Mouse (Mus musculus) spleen, postnatal 14 days (tissue): ENCODE measurements around the gene Arhgap11a.

ENCODE experiments used
- DNase-seq, 2 experiments: peaks; one replicate each; pipeline ENCODE4 v3.0.0; 2021 to 2022; ENCODE audit warnings: low spot score in 2 of 2

Arhgap11a gene

DNA sequence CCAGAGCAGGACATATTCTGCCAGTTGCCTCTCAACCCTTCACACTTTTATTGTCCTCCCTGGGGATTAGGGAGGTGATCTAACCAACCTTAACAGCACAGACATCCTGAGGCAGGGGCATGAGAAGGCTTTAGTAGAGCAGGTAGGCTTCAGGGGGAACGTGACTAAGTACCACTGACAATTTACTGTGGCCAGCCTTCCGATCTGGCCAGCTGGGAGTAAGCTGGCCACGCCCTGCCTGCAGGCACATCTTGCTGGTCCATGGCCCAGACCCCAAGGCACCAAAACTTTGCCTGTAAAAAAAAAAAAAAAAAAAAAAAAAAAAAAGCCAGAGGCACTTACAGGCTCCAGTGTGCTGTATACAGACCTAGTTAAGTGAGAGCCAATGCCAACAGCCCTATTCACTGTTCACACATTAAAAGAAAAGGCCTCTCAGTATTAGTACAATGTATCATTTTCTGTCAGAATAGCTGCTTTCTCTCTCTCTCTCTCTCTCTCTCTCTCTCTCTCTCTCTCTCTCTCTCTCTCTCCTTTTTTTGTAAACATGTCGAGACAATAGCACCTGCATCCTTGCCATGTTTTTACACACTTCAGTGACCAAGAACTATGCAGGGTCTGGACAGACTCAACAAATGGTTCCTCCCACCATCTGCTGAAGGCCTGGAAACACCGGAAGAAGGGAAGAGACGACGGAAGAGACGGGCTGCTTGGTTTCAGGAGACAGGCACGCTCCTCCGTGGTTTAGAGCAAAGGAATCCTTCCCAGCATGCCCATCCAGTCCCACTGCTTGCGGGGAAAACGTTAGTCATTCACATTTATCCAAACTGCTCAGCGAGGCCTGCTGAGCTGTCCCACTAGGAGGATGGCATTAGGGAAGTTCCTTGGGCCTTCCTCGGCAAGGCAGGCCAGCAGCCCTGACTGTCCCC is 30.5 kb downstream of the Arhgap11a start:
- DNase-seq = no peak

DNA sequence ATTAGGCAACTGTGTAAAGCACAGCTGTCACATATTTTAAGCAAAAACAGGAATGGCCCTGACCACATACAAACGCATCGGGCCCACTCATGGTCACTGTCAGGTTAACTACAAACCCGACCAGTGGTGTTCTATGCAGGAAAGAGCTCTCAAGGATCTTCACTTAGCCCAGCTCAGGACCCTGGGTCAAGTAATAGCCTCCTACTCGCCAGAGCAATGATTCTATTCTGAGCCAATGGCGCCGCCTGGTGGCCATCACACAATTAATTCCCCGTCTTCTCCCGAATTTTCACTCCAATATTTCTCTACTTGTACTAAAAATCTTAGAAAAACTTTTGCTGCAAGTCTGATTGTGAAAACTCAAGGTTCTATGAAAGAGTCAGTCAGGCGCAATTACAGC is 40.8 kb downstream of the Arhgap11a start:
- peak in 1 of 2 experiments; percentile 23 for DNase-seq

DNA sequence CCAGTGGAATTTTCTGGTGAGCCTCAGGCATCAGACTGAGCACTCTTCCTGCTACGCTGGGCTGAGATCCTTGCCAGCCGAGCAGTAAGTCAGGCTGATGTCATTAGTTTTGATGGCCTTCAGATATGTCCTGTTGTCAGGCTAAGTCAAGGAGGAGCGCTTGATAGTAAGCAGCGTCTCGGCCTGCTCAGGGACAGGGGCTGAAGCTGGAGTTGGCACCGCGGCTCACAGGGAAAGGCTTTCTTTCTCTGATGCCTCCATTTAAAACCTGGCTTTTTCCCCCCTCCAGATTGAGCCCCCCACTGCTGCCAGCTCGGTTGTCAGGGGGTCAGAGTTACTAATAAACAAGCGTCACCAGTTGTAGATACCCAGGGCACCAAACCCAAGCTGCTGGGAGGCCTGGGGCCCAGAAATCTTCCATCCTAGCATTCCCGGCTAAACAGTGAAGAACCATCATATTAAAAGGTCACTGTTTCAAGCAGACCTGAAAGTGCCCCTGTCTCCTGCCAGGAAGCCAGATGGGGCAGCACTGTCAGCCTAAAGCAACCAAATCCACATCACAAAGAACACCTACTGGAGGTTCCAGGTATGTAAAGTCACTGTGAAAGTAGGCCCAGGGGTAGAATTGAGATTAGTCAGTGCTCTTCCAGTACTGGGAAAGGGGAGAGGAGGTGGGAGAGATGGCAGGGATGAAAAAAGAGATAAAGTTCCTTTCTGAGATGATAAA is 41.4 kb downstream of the Arhgap11a start:
- DNase-seq = no peak

DNA sequence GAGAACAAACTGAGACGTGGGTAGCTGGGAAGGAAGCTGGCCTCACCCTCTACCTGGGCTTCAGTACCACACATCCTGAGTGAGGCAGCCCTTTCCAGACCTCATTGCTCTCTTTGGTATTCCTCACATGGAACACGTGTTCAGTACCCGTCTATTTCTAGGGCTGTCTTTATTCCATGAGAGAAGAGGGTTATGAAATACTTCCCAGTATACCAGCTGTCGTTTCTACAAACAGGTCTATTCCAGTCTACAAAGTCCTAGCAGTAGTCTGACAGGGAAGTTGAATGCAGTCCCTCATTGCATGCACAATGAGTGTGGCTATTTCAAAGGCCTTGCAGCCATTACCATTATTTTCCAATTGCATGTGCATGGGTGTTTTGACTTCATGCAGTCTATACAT is 42.7 kb downstream of the Arhgap11a start:
- no peak for DNase-seq

DNA sequence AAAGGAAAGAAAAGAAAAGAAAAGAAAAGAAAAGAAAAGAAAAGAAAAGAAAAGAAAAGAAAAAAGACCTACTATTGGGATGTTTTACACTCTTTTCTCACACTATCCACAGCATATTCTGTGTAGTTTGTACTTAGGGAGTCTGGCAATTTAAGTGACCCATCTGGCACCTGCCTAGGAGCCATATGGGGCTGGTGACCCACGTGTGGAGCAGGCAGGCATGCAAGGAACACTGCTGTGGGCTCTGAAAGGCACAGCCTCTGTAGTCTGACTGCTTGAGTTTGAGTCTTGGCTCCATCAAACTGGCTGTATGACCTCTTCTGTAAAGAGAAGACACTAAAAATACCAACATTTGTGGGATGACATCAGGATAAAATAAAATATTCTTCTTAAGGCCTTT is 44.7 kb downstream of the Arhgap11a start:
- DNase-seq = no peak

DNA sequence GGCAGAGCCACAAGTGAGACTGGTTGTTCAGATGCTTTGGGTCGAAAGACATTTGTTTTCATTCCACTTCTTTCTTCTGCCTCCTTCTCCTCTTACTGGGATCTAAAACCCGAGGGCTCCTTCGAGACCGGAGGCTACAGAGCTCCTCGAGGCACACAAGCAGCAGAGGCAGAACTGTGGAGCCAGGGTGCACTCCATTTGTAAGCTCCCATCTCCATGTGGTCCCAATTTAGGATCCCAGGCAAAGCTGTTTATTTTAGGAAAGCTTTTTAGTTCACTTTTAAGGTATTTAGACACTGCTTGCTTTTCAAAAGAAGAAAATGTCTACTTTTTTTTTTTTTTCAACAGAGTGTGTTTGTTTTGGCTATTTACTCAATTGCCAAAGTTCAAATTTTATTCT is 47.6 kb downstream of the Arhgap11a start:
- DNase-seq = no peak

DNA sequence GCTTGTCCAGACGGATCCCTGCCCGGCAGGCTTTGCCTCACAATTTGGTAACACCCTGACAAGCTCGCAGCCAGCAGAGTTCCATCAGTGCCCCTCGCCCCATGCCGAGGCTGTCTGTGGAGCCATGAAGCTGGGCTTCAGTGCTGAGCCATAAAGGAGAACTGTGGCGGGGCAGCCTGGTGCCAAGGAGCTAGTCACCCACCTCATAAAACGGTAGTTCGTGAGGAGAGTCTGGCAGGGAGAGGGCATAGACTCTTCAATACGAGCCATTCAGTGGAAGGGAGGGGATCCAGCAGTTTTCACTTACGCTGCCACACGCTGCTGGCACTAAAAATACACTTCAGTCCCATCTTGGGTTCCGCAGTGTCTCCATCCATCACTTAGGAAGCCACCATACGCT is 49.9 kb downstream of the Arhgap11a start:
- no peak for DNase-seq

DNA sequence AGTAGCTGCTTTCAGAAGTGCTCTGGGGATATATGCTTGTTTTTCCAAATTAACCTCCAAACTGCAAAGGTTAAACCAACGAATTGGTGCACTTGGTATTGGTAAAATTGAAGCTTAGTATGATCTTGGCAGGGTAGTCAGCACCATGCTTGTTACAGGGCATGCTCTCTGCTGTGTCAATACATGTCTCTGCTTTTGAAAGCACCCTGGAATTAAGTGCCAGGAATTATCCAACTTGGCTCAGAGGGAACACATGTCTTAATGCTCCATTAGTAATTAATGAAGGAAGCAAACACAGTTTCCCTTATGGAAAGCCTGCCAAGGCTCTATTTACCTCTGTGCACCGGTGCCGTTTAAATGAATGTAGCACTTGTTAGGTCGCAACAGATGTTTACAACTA is 53.3 kb downstream of the Arhgap11a start:
- DNase-seq = no peak

DNA sequence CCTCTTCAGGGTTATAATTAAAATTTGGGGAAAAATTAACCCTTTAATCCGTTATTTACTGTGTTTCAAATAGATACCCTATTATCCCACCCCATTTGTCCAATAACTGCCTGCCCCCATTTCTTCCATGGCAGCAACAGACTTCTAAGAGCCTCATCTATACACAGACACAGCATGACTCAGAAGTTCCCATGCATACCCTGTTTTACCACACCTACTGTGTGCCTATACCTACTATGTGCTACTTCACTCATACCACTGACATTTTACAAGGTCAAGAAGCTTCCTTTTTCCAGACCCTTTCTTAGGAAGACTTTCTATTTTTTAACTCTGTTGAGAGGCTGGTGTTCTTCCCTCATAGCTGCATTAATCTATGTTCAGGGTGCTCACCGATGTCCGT is 54.9 kb downstream of the Arhgap11a start:
- DNase-seq = no peak

DNA sequence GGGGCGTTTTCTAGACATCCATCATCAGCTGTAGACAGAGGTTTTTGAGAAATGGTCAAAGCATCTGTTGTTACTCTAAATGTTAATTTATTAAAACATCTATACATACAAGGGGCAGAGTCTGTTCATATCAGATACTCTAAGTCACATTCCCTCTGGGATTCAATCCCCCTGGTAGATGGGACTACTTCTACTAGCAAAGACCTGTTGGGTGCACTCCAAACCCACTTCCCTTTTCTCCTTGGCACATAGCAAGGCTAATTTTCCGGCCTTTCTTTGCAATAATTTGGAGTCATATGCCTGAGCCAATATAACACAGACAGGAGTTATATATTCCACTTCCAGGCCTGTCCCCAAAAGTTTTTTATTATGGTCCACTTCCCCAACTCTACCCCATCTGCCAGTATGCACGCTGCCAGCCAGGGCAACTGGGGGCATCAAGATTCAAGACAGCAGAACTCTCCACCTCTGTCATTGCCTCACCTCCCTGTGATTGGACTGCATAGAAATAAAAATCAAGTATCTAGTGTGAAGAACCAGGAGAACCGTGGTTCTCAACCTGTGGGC is 59.6 kb downstream of the Arhgap11a start:
- no peak for DNase-seq

DNA sequence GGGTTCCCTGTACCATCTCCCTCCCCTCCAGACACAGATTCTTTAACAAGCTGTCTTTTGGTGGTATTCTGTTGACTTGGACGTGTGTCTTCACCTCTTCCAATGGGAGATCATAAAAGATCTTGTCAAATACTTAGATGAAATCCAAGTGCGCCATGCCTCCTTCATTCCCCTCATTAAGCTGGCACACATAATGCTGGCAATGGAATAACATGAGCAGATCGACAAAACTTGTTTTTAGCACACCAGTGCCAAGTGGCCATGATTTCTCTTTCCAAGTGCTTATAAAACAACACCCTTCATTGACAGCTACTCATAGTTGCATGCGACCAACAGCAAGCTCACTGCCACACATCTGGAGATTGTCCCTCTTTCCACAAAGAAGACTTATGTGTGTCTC is 60.6 kb downstream of the Arhgap11a start:
- no peak for DNase-seq

DNA sequence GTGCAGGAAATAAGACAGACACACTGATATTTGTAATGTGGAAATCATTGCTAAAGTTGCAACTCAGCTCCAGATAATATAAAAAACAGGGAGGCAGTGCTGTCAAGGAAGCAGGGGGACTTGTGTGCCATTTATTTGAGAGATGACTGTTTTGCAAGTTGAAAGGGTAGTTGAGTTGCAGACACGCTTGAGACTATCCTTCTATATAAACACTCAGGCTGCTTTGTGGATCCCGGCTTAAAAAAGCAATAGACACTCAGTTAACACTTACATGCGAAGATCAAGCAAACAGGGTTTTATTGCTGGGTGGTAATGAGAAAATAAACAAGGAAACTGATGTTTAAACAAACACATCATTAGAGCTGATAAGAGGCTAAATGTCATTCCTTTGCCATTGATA is 63.6 kb downstream of the Arhgap11a start:
- no peak for DNase-seq

DNA sequence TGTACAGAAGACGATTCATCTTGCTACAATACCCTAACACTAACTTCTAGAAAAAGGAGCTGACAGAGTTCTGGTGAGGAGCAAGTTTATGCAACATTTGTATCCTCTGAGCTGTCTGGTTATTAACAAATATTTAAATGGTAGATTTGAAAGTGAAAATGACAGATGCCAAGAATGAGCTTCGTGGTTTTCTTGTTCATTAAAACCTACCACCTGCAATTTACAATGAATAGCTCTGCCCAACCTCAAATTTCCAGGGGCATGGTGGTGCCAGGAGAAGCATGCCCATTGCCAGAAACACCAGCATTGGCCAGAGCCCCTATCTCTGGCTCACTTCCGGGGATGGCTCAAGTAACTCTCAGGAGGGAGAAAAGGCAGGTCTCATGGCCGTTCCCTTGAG is 66.9 kb downstream of the Arhgap11a start:
- DNase-seq = no peak
